Mouse (Mus musculus) hindbrain, postnatal 0 days (tissue): Measurements from ENCODE around the gene Zfp536. TPM values are rescaled to one million over a fixed set of nuclear protein-coding genes. Genes with fewer than 3 reads are reported as not detected.

Experiments used
- ATAC-seq: fragments of 200-750 bp; cut with Nextera tagmentation; 2 replicates; pipeline ENCODE4 v1.8.0; 2017; ENCODE audit warnings: mild to moderate bottlenecking, moderate TSS enrichment, moderate library complexity
- DNase-seq: peaks from one replicate; pipeline ENCODE4 v3.0.0-alpha.2; 2015; ENCODE audit warnings: low spot score
- H3K27ac ChIP-seq: fragments of 300-500 bp; sonication (generic); 2 replicates; pipeline ENCODE4 v1.5.1; 2014; ENCODE audit warnings: mild to moderate bottlenecking
- H3K27me3 ChIP-seq: fragments of 300-500 bp; sonication (generic); 2 replicates; pipeline ENCODE4 v1.6.1; 2014; ENCODE audit warnings: low read length, mixed read lengths; ENCODE audit not compliant: insufficient read depth
- H3K36me3 ChIP-seq: fragments of 300-500 bp; sonication (generic); 2 replicates; pipeline ENCODE4 v1.6.1; 2014; ENCODE audit warnings: low read length, mixed read lengths; ENCODE audit not compliant: insufficient read depth
- H3K4me1 ChIP-seq: fragments of 300-500 bp; sonication (generic); 2 replicates; pipeline ENCODE4 v1.6.1; 2014; ENCODE audit warnings: antibody characterized with exemption, low read length, mixed read lengths; ENCODE audit not compliant: insufficient read depth
- H3K4me2 ChIP-seq: fragments of 300-500 bp; sonication (generic); 2 replicates; pipeline ENCODE4 v1.6.1; 2014; ENCODE audit warnings: low read depth, mild to moderate bottlenecking, low read length, moderate library complexity, mixed read lengths
- H3K4me3 ChIP-seq: fragments of 300-500 bp; sonication (generic); 2 replicates; pipeline ENCODE4 v1.5.1; 2014; ENCODE audit warnings: low read length
- H3K9ac ChIP-seq: fragments of 300-500 bp; sonication (generic); replicated peaks from 2 replicates; pipeline ENCODE4 v1.6.1; 2014; ENCODE audit warnings: mild to moderate bottlenecking, low read length, moderate library complexity, mixed read lengths
- H3K9me3 ChIP-seq: fragments of 300-500 bp; sonication (generic); 2 replicates; pipeline ENCODE4 v1.6.1; 2016; ENCODE audit warnings: low read length, mixed read lengths
- CTCF ChIP-seq: IDR thresholded peaks from 2 replicates; pipeline ENCODE4 v1.5.1; 2016; ENCODE audit warnings: antibody characterized with exemption, control low read depth, low read depth
- WGBS: fragments of 180-500 bp; shearing (Covaris S2); extraction: QIAGEN DNeasy Blood & Tissue Kit; methylation state at CpG from one replicate; pipeline ENCODE4 v1.1.7; 2014; 5-methylcytosine and 5-hydroxymethylcytosine counted together
- polyA plus RNA-seq: library from polyadenylated mRNA; unstranded; fragments of >200 nt; fragmentation: Nextera tagmentation; extraction: Ambion mirVana; gene quantifications from 2 replicates; pipeline ENCODE4 v1.2.1, GENCODE M21; 2015
- total RNA-seq: library from RNA; depleted of rRNA; stranded (reverse); fragments of >200 nt; gene quantifications from 2 replicates; pipeline ENCODE4 v1.2.3, GENCODE M21; 2014

Gene Zfp536
- total and polyA plus RNA-seq, 2 experiments from 2014 or later, result 32.6 to 74.1 TPM

DNA sequence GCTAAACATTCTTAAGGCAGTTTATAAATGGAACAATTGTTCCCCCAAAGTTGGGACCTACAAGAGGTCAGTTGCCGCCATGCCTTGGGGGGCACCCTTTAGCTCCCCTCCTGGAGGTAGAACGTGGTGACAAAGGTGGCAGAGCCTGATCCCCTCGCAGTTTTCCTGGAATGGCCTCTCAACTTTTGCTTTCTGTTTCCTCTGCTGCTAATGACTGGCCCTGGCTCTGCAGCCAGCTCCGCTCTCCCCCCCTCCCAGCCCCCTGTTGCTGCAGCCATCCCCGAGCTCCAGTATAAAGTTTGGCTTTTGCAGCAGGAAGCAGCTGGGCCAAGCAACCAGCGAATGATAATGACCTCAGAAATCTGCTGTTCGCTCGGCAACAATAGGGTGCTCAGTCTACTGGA is 210.3 kb downstream of the Zfp536 start:
- peaks cover 28% of the 10 kb centered on the region for H3K4me1 ChIP-seq
- peak overlapping the region; percentile 74 for H3K27ac ChIP-seq
- peak overlapping the region; percentile 52 for H3K4me2 ChIP-seq
- H3K27me3 ChIP-seq, result no peaks in the 10 kb centered on the region
- no peak overlapping the region for H3K9ac ChIP-seq
- no peak for TF ChIP-seq CTCF
- no peaks in the 10 kb centered on the region for H3K36me3 ChIP-seq
- DNase-seq (peak; percentile 87), ATAC-seq (peak; percentile 79)
- H3K9me3 ChIP-seq, result no peaks in the 10 kb centered on the region
- peak overlapping the region; percentile 21; the same call in 1 of the 2 replicates for H3K4me3 ChIP-seq
- WGBS, result 8% methylated on average over 8 of the region's 8 CpGs

DNA sequence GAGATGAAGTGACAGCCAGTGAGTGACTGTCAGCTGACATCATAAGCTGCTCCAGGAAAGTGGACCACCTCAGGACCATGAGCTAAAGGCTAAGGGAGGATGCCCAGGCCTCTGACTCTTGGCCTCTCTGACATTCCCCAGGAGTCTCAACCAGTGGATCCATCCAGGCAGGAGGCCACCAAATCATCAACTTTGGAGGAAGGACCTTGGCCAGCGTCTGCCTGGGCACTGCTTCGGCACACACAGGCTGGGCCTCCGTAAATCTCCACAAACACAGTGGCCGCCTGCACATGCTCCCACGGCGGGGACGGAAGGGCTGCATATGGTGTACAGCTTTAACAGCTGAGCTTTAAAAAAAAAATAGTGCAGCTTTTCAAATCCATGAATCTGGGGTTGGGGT is 210.9 kb downstream of the Zfp536 start:
- Histone ChIP-seq H3K4me1 (peaks cover 28% of the 10 kb centered on the region), H3K27ac (peak overlapping the region; percentile 74), H3K4me2 (peak overlapping the region; percentile 52), H3K4me3 (0 out of 2 replicates have a peak overlapping the region, but pooled peaks have one; percentile 21), H3K27me3 (no peaks in the 10 kb centered on the region), H3K36me3 (no peaks in the 10 kb centered on the region), H3K9ac (no peak overlapping the region), H3K9me3 (no peaks in the 10 kb centered on the region)
- TF ChIP-seq CTCF, result no peak
- ATAC-seq (no peak), DNase-seq (peak; percentile 42)
- 19% methylated on average over 7 of the region's 7 CpGs for WGBS

DNA sequence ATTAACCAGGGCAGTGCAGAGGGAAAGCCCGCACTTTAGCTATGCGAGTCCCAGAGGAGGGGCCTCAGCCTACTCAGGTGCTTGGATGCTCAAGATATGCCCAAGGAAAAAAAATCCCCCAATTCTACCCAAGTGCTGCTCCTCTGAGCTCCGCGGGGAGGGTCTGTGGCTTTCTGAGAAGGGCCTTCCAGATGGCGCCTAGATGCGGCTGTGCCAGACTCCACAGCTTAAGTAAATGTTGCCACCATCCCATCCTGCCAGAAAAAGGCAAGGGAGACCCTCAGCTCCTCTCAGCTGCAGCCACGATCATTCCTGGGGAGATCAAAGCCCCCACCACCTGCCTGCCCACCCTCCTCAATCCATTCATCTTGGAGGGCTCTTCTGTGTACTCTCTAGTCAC is 212.9 kb downstream of the Zfp536 start:
- 62% methylated on average over 7 of the region's 7 CpGs for WGBS

DNA sequence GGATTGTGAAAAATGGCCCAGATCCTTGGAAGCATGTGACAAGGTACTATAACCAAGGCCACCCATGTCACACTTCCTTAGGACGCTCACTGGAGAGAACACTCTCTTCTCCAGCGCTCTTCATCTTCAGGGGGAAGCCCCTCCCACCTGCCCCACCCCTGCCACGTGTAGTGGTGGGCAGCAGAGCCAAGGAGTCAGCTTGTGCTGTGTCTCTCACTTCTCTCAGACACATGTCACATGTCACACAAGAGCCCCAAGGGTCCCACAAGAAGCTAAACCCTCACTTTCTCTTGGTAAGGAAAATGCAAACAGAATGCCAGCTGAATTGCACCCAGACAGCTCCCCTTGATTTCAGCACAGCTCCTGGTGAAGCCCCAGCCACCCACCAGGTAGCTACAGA is 213.6 kb downstream of the Zfp536 start:
- Histone ChIP-seq H3K4me2 (no peak overlapping the region), H3K9me3 (no peaks in the 10 kb centered on the region), H3K4me1 (peaks cover 20% of the 10 kb centered on the region), H3K27ac (no peak overlapping the region), H3K4me3 (no peak overlapping the region), H3K9ac (no peak overlapping the region), H3K27me3 (no peaks in the 10 kb centered on the region), H3K36me3 (no peaks in the 10 kb centered on the region)
- TF ChIP-seq CTCF, result no peak
- ATAC-seq (no peak), DNase-seq (no peak)
- WGBS, result 49% methylated on average over 3 of the region's 3 CpGs

More for the DNA sequence above, 212.9 kb downstream of the Zfp536 start:
- ATAC-seq, result no peak
- H3K36me3 ChIP-seq, result no peaks in the 10 kb centered on the region
- no peak overlapping the region for H3K4me2 ChIP-seq
- H3K9ac ChIP-seq, result no peak overlapping the region
- no peak overlapping the region for H3K27ac ChIP-seq
- peaks cover 21% of the 10 kb centered on the region for H3K4me1 ChIP-seq
- no peak for TF ChIP-seq CTCF
- no peaks in the 10 kb centered on the region for H3K27me3 ChIP-seq
- DNase-seq, result no peak
- H3K4me3 ChIP-seq, result no peak overlapping the region
- H3K9me3 ChIP-seq, result no peaks in the 10 kb centered on the region

DNA sequence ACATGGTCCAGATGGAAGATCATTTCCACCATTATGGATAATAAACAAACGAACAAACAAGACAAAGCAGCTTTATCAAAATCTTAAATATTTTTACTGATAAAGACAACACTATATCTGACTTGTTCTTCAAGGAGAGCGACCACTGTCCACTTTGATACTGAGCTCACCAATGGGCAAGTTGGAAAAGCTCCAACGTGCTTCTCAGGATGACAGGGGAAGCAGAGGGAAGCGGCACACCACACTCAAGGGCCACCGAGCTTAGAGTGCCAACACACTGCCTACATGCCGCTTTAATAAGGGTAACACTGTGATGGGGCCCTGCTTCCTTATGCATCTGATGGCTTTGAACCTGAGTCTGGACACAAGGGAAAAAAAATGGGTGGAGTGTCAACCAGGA is 214.1 kb downstream of the Zfp536 start:
- Histone ChIP-seq H3K27me3 (no peaks in the 10 kb centered on the region), H3K4me1 (peaks cover 17% of the 10 kb centered on the region), H3K36me3 (no peaks in the 10 kb centered on the region), H3K9me3 (no peaks in the 10 kb centered on the region), H3K4me3 (no peak overlapping the region), H3K9ac (no peak overlapping the region), H3K4me2 (no peak overlapping the region), H3K27ac (no peak overlapping the region)
- 66% methylated on average over 6 of the region's 6 CpGs for WGBS
- ATAC-seq (no peak), DNase-seq (no peak)
- TF ChIP-seq CTCF, result no peak

DNA sequence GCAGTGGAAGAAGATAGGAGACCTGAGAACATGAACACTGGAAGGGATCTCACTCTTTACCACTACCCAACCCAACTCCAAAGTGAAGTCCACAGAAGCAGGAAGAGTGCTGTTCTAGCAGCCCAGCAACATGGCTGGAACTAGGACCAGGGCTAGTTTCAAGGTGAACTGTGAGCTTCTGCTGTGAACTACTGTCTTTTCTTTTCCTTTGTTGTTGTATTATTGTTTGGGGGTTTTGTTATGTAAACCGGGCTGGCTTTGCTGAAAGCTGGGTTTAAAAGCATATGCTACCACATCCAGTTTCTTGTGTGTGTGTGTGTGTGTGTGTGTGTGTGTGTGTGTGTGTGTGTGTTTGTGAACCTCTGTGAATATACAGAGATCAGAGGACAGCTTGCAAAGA is 216.6 kb downstream of the Zfp536 start:
- ATAC-seq, result no peak

DNA sequence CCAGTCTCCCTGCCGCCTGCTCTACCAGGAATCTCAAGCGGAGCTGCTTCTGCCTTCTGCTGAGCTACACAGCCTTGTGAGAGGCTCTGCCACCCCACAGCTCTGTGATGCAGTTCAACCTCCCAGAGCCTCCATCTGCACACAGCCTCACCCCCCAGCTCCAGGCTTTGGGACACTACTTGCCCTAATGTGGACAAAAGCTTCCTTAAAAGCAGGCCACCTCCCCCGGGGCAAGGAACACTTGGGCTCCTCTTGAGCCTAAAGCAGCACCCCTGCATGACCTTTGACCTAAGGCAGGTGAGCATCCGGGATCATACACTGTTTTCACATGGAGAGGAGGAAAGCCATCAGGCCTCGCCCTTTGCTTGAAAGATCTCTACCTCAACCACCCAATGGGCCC is 219.0 kb downstream of the Zfp536 start:
- Histone ChIP-seq H3K4me1 (no peaks in the 10 kb centered on the region), H3K27ac (no peak overlapping the region), H3K9ac (no peak overlapping the region), H3K36me3 (no peaks in the 10 kb centered on the region), H3K9me3 (no peaks in the 10 kb centered on the region), H3K4me2 (no peak overlapping the region), H3K27me3 (no peaks in the 10 kb centered on the region), H3K4me3 (no peak overlapping the region)
- 58% methylated on average over 5 of the region's 5 CpGs for WGBS
- no peak for TF ChIP-seq CTCF
- ATAC-seq, result no peak
- DNase-seq, result no peak

More for the DNA sequence above, 216.6 kb downstream of the Zfp536 start:
- H3K4me1 ChIP-seq, result no peaks in the 10 kb centered on the region
- no peak for TF ChIP-seq CTCF
- DNase-seq, result no peak
- no peak overlapping the region for H3K9ac ChIP-seq
- 71% methylated on average over 1 of the region's 1 CpGs for WGBS
- H3K27me3 ChIP-seq, result no peaks in the 10 kb centered on the region
- no peaks in the 10 kb centered on the region for H3K9me3 ChIP-seq
- H3K36me3 ChIP-seq, result no peaks in the 10 kb centered on the region
- no peak overlapping the region for H3K4me3 ChIP-seq
- no peak overlapping the region for H3K27ac ChIP-seq
- no peak overlapping the region for H3K4me2 ChIP-seq
